Mouse (Mus musculus): ENCODE data around the gene Vsir.

DNA sequence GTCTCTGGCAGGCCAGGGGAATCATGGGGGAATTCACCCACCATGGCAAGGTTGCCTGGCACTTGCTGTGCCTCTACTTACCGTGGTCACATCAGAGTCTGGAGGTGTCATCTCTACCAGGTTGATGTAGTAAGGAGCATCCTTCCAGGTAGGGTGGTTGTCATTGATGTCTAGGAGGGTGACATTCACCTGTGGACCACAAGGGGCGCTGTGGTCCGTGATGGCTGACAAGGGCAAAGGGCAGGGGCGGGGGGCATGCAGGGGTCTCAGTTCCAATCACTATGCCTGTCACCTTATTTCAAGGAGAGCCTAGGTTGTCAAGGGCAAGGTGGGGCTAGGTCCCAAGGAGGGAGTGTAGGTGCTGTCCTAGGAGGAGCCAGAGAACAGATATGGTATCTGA is 73.0 kb downstream of the Vsir start:
- peak; percentile 74 for TF ChIP-seq CTCF (conservative IDR thresholded peaks at IDR 0.05; ENCODE audit: low read length)
- no peak for TF ChIP-seq POU5F1 (IDR thresholded peaks at IDR 0.05; ENCODE audit: borderline replicate concordance, low read length)

Data from E14TG2a.4 (cell line).